Mouse (Mus musculus): Measurements from ENCODE around the gene Gast. TPM values are rescaled to one million over a fixed set of nuclear protein-coding genes. Genes with fewer than 3 reads are reported as not detected.

Gene Gast
- not detected for polyA plus RNA-seq (2015; fragmentation: Illumina TruSeq; extraction: RNeasy Lipid Tissue Mini Kit (QIAGEN cat#74804); ENCODE audit: insufficient read depth, low replicate concordance)

GRCm38 (mm10) chr11:100333944-100334457 lies at the start of gene Gast:
Gast (plus strand) TSS chr11:100334407.

DNA sequence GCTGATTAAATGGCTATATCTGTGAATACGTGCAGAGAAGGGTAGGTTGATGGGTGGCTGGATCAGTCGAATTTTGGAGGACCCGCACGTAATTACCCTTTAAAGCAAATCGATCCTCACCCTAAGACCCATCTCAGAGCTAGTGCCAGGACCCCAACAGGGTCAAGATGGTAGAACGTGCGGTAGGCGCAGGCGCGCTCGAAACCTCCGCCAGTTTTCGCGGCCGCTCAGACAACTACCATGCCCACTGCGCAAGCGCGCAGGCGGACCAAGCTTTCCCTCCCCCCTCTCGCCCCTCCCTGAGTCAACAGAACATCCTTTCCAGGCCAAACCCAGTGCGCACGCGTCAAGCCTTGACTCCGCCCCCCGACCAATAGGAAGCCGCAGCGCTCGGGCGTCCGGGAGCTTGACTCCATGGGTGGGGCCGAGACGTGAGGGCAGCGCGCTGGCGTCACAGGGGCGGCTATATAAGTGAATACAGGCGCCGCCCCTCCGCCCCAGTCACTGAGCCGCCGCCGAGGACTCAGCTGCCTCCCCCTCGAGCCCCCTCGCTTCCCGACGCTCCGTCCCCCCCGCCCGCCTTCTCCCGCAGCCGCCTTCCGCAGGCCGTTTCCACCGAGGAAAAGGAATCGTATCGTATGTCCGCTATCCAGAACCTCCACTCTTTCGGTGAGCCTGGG lies 14.6 kb upstream of the Gast start, which contains the start of gene Eif1:
Eif1 (plus strand) TSS at position 394 of the 680 bp plus-strand sequence.

DNA sequence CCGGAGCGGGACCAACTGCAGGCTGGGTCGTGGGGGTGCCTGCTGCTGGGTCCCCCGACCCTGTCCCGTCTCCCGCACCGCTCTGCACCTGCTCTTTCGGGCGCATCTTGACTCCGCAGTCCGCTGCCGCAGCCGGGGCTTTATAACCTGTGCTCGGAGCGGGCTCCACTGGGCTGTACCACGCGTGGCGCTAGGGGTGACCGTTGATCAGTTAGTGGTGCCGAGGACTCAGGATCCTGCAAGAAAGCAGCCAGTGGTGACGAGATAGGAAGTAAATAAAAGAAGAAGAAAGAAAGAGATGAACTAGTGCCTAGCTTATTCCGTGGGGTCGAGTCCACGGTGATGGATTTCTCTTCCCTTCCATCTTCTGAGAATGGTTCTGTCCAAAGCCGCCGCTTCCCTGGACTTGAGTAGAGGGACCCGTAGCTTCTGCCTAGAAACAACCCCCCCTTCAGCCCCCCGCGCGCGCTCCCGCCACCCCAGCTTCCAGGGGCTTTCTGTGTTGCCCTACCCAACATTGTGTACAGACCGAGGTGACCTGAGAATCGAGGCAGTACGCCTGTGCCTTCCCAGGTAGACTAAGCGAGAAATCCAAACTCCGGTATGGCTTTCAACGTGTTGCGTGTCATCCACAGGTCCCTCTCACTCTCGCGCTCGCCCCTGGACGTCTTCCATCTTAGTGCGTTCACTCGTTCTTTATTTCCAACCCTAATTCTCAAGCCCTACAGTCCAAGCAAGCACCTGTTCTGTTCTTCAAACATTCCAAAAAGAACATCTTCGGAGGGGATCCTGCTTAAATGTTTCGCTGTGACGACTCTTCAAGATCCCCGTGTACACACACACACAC lies 22.0 kb downstream of the Gast start, which contains the start of gene Hap1:
Hap1 (minus strand) TSS at position 157 of the 847 bp plus-strand sequence.

Other genes with a start within 250 kb of the Gast start
- not detected for gene Krt32, start 246.2 kb upstream of the Gast start, polyA plus RNA-seq (2015; fragmentation: Illumina TruSeq; extraction: RNeasy Lipid Tissue Mini Kit (QIAGEN cat#74804); ENCODE audit: insufficient read depth, low replicate concordance)
- gene Krt35, start 238.2 kb upstream of the Gast start, polyA plus RNA-seq (2015; fragmentation: Illumina TruSeq; extraction: RNeasy Lipid Tissue Mini Kit (QIAGEN cat#74804); ENCODE audit: insufficient read depth, low replicate concordance) = not detected
- gene Krt36, start 228.8 kb upstream of the Gast start, polyA plus RNA-seq (2015; fragmentation: Illumina TruSeq; extraction: RNeasy Lipid Tissue Mini Kit (QIAGEN cat#74804); ENCODE audit: insufficient read depth, low replicate concordance) = not detected
- gene Krt13, start 212.8 kb upstream of the Gast start, polyA plus RNA-seq (2015; fragmentation: Illumina TruSeq; extraction: RNeasy Lipid Tissue Mini Kit (QIAGEN cat#74804); ENCODE audit: insufficient read depth, low replicate concordance) = not detected
- gene Krt15, start 198.5 kb upstream of the Gast start, polyA plus RNA-seq (2015; fragmentation: Illumina TruSeq; extraction: RNeasy Lipid Tissue Mini Kit (QIAGEN cat#74804); ENCODE audit: insufficient read depth, low replicate concordance) = not detected
- gene Krt19, start 185.7 kb upstream of the Gast start, polyA plus RNA-seq (2015; fragmentation: Illumina TruSeq; extraction: RNeasy Lipid Tissue Mini Kit (QIAGEN cat#74804); ENCODE audit: insufficient read depth, low replicate concordance) = 0.37 TPM
- not detected for gene Krt9, start 141.2 kb upstream of the Gast start, polyA plus RNA-seq (2015; fragmentation: Illumina TruSeq; extraction: RNeasy Lipid Tissue Mini Kit (QIAGEN cat#74804); ENCODE audit: insufficient read depth, low replicate concordance)
- not detected for gene Krt14, start 126.9 kb upstream of the Gast start, polyA plus RNA-seq (2015; fragmentation: Illumina TruSeq; extraction: RNeasy Lipid Tissue Mini Kit (QIAGEN cat#74804); ENCODE audit: insufficient read depth, low replicate concordance)
- not detected for gene Krt16, start 85.5 kb upstream of the Gast start, polyA plus RNA-seq (2015; fragmentation: Illumina TruSeq; extraction: RNeasy Lipid Tissue Mini Kit (QIAGEN cat#74804); ENCODE audit: insufficient read depth, low replicate concordance)
- not detected for gene Krt17, start 73.4 kb upstream of the Gast start, polyA plus RNA-seq (2015; fragmentation: Illumina TruSeq; extraction: RNeasy Lipid Tissue Mini Kit (QIAGEN cat#74804); ENCODE audit: insufficient read depth, low replicate concordance)
- gene Krt42, start 64.5 kb upstream of the Gast start, polyA plus RNA-seq (2015; fragmentation: Illumina TruSeq; extraction: RNeasy Lipid Tissue Mini Kit (QIAGEN cat#74804); ENCODE audit: insufficient read depth, low replicate concordance) = not detected
- 1,360 TPM for gene Eif1, start 14.5 kb upstream of the Gast start, polyA plus RNA-seq (2015; fragmentation: Illumina TruSeq; extraction: RNeasy Lipid Tissue Mini Kit (QIAGEN cat#74804); ENCODE audit: insufficient read depth, low replicate concordance)
- gene Hap1, start 21.7 kb downstream of the Gast start, polyA plus RNA-seq (2015; fragmentation: Illumina TruSeq; extraction: RNeasy Lipid Tissue Mini Kit (QIAGEN cat#74804); ENCODE audit: insufficient read depth, low replicate concordance) = 28.3 TPM
- 19.0 TPM for gene Jup, start 63.4 kb downstream of the Gast start, polyA plus RNA-seq (2015; fragmentation: Illumina TruSeq; extraction: RNeasy Lipid Tissue Mini Kit (QIAGEN cat#74804); ENCODE audit: insufficient read depth, low replicate concordance)
- gene P3h4, start 80.4 kb downstream of the Gast start, polyA plus RNA-seq (2015; fragmentation: Illumina TruSeq; extraction: RNeasy Lipid Tissue Mini Kit (QIAGEN cat#74804); ENCODE audit: insufficient read depth, low replicate concordance) = 5.2 TPM
- 5.2 TPM for gene Fkbp10, start 81.3 kb downstream of the Gast start, polyA plus RNA-seq (2015; fragmentation: Illumina TruSeq; extraction: RNeasy Lipid Tissue Mini Kit (QIAGEN cat#74804); ENCODE audit: insufficient read depth, low replicate concordance)
- 53.8 TPM for gene Nt5c3b, start 107.4 kb downstream of the Gast start, polyA plus RNA-seq (2015; fragmentation: Illumina TruSeq; extraction: RNeasy Lipid Tissue Mini Kit (QIAGEN cat#74804); ENCODE audit: insufficient read depth, low replicate concordance)
- 0.41 TPM for gene Klhl10, start 107.5 kb downstream of the Gast start, polyA plus RNA-seq (2015; fragmentation: Illumina TruSeq; extraction: RNeasy Lipid Tissue Mini Kit (QIAGEN cat#74804); ENCODE audit: insufficient read depth, low replicate concordance)
- 11.0 TPM for gene Klhl11, start 138.3 kb downstream of the Gast start, polyA plus RNA-seq (2015; fragmentation: Illumina TruSeq; extraction: RNeasy Lipid Tissue Mini Kit (QIAGEN cat#74804); ENCODE audit: insufficient read depth, low replicate concordance)
- gene Acly, start 193.6 kb downstream of the Gast start, polyA plus RNA-seq (2015; fragmentation: Illumina TruSeq; extraction: RNeasy Lipid Tissue Mini Kit (QIAGEN cat#74804); ENCODE audit: insufficient read depth, low replicate concordance) = 92.7 TPM
- 0.15 TPM for gene Ttc25, start 211.2 kb downstream of the Gast start, polyA plus RNA-seq (2015; fragmentation: Illumina TruSeq; extraction: RNeasy Lipid Tissue Mini Kit (QIAGEN cat#74804); ENCODE audit: insufficient read depth, low replicate concordance)
- 99.4 TPM for gene Cnp, start 240.5 kb downstream of the Gast start, polyA plus RNA-seq (2015; fragmentation: Illumina TruSeq; extraction: RNeasy Lipid Tissue Mini Kit (QIAGEN cat#74804); ENCODE audit: insufficient read depth, low replicate concordance)